Mouse (Mus musculus) liver, embryonic 16.5 days (tissue): ENCODE data around the gene Adamts7. TPM values are rescaled to one million over a fixed set of nuclear protein-coding genes. Genes with fewer than 3 reads are reported as not detected.

Experiments
- ATAC-seq: fragments of 200-750 bp; cut with Nextera tagmentation; 2 replicates; pipeline ENCODE4 v1.8.0; 2017; ENCODE audit warnings: low read depth, mild to moderate bottlenecking, moderate number of reproducible peaks, moderate library complexity
- H3K27ac ChIP-seq: fragments of 300-500 bp; sonication (generic); 2 replicates; pipeline ENCODE4 v1.5.1; 2014; ENCODE audit warnings: mild to moderate bottlenecking, low read length
- H3K27me3 ChIP-seq: fragments of 300-500 bp; sonication (generic); 2 replicates; pipeline ENCODE4 v1.6.1; 2014; ENCODE audit warnings: low read depth, low read length, mixed read lengths; ENCODE audit not compliant: control insufficient read depth, insufficient read depth
- H3K36me3 ChIP-seq: fragments of 300-500 bp; sonication (generic); 2 replicates; pipeline ENCODE4 v1.6.1; 2014; ENCODE audit warnings: mild to moderate bottlenecking; ENCODE audit not compliant: control insufficient read depth, insufficient read depth
- H3K4me1 ChIP-seq: fragments of 300-500 bp; sonication (generic); 2 replicates; pipeline ENCODE4 v1.6.1; 2014; ENCODE audit warnings: low read depth, low read length, mixed read lengths; ENCODE audit not compliant: control insufficient read depth
- H3K4me2 ChIP-seq: fragments of 300-500 bp; sonication (generic); 2 replicates; pipeline ENCODE4 v1.6.1; 2014; ENCODE audit warnings: low read depth, low read length, mixed read lengths
- H3K4me3 ChIP-seq: fragments of 300-500 bp; sonication (generic); 2 replicates; pipeline ENCODE4 v1.5.1; 2014; ENCODE audit warnings: low read depth, mild to moderate bottlenecking, low read length
- H3K9ac ChIP-seq: fragments of 300-500 bp; sonication (generic); 2 replicates; pipeline ENCODE4 v1.6.1; 2014; ENCODE audit warnings: low read depth, low read length
- H3K9me3 ChIP-seq: fragments of 300-500 bp; sonication (generic); replicated peaks from 2 replicates; pipeline ENCODE4 v1.6.1; 2016; ENCODE audit warnings: low read length; ENCODE audit not compliant: control insufficient read depth
- WGBS: fragments of 180-500 bp; shearing (Covaris S2); extraction: QIAGEN DNeasy Blood & Tissue Kit; methylation state at CpG from one replicate; pipeline ENCODE4 v1.1.7; 2014; ENCODE audit not compliant: insufficient replicate concordance; 5-methylcytosine and 5-hydroxymethylcytosine counted together
- polyA plus RNA-seq: library from polyadenylated mRNA; unstranded; fragments of >200 nt; fragmentation: Nextera tagmentation; extraction: Ambion mirVana; gene quantifications from 2 replicates; pipeline ENCODE4 v1.2.1, GENCODE M21; 2015

The Adamts7 gene
- polyA plus RNA-seq, 1 experiment from 2014 or later, result 0.90 TPM

DNA sequence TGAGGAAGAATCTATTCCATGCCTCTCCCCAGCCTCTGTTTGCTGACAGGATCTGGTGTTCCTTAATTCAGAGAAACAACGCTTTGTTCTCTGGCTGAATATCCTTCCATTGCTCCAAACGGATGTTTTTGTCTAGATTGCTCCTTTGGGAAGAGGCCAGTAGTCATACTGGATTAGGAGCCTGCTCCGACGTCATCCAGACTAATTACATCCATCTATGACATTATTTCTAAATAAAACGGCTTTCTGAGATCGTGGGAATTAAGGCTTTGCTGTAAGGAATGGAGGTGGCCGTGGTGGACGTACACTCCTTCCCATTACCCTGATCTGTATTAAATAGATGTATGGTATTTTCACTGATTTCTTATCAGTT, 38.0 kb upstream of the Adamts7 start:
- no peaks in the 10 kb centered on the region for H3K36me3 ChIP-seq
- 55% methylated on average over 8 of the region's 8 CpGs for WGBS

GRCm38 (mm10) chr9:90125416-90126099, 37.3 kb upstream of the Adamts7 start:
- H3K4me3 ChIP-seq, result peak overlapping the region; percentile 46
- H3K9ac ChIP-seq, result 0 out of 2 replicates have a peak overlapping the region, but pooled peaks have one; percentile 15
- H3K27ac ChIP-seq, result no peak overlapping the region; the same call in 1 of the 2 replicates
- ATAC-seq, result no peak
- no peaks in the 10 kb centered on the region for H3K4me1 ChIP-seq
- WGBS, result 24% methylated on average over 7 of the region's 7 CpGs
- H3K4me2 ChIP-seq, result peak overlapping the region; percentile 55
- no peaks in the 10 kb centered on the region for H3K36me3 ChIP-seq
- no peaks in the 10 kb centered on the region for H3K9me3 ChIP-seq
- no peaks in the 10 kb centered on the region for H3K27me3 ChIP-seq

More for the DNA sequence above, 38.0 kb upstream of the Adamts7 start:
- ATAC-seq, result no peak
- Histone ChIP-seq H3K27ac (no peak overlapping the region), H3K4me3 (no peak overlapping the region), H3K4me2 (no peak overlapping the region), H3K27me3 (no peaks in the 10 kb centered on the region), H3K4me1 (no peaks in the 10 kb centered on the region), H3K9me3 (no peaks in the 10 kb centered on the region), H3K9ac (no peak overlapping the region)

DNA sequence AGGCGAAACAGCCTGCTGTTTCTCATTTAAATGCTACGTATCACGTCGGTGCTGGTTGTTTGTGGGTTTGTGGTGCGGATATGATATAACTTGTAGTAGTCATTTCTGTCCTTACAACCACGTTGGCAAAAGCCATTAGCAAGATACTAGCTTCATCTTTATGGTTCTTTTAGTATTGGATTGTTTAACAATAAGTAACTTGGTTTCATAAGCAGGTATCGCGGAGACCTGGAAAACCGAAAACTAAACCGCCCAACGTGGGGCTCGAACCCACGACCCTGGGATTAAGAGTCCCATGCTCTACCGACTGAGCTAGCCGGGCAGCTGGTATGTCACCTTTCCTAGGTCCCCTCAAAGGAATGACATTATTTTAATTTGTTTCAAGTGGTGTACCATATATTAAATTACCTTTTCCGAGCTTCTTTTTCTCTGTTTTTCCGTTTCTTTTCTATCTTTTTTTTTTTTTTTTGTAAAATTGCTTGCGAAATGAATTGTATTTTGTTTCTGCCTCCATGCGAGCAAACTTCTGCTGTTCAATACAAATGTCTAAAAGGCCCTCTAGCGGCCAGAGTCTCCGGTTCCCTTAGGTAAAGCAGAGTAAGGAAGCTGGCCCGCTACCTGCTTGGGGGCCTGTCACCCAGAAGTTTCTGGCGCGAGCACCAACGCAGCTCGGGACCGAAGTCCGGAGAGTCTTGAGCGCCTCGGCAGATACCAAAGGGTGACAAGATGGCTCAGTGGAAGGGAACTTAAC, 36.4 kb upstream of the Adamts7 start:
- peak; percentile 92 for ATAC-seq
- H3K36me3 ChIP-seq, result no peaks in the 10 kb centered on the region
- 1% methylated on average over 30 of the region's 30 CpGs for WGBS
- peak overlapping the region; percentile 46 for H3K4me3 ChIP-seq
- no peaks in the 10 kb centered on the region for H3K9me3 ChIP-seq
- H3K27me3 ChIP-seq, result no peaks in the 10 kb centered on the region
- peak overlapping the region; percentile 55 for H3K4me2 ChIP-seq
- H3K4me1 ChIP-seq, result no peaks in the 10 kb centered on the region
- H3K27ac ChIP-seq, result peak overlapping the region; percentile 5; the same call in 1 of the 2 replicates
- peak overlapping the region; percentile 15; the same call in 1 of the 2 replicates for H3K9ac ChIP-seq

DNA sequence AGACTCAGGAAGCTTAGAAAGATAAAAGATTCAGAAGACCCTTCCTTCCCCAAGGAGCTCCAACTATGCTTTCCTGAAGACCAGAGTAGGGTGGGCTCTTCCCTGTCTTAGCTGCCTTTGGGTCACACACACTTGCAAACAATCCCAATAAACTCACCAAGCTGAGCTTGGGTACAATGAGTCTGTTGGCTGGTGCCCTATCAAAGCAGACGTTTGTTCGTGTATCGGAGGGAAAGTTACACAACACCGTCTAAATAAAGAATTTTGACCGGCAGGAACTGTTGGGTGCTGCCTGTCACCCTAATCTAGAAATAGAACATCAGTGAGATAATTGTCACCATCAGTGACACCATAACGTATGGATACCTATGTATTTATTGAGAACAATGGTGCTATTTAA, 35.7 kb upstream of the Adamts7 start:
- H3K9me3 ChIP-seq, result no peaks in the 10 kb centered on the region
- ATAC-seq, result no peak
- H3K4me1 ChIP-seq, result no peaks in the 10 kb centered on the region
- H3K27me3 ChIP-seq, result no peaks in the 10 kb centered on the region
- H3K36me3 ChIP-seq, result no peaks in the 10 kb centered on the region
- peak overlapping the region; percentile 46 for H3K4me3 ChIP-seq
- no peak overlapping the region for H3K27ac ChIP-seq
- peak overlapping the region; percentile 6; the same call in 1 of the 2 replicates for H3K9ac ChIP-seq
- 37% methylated on average over 6 of the region's 6 CpGs for WGBS
- peak overlapping the region; percentile 55; the same call in 1 of the 2 replicates for H3K4me2 ChIP-seq

DNA sequence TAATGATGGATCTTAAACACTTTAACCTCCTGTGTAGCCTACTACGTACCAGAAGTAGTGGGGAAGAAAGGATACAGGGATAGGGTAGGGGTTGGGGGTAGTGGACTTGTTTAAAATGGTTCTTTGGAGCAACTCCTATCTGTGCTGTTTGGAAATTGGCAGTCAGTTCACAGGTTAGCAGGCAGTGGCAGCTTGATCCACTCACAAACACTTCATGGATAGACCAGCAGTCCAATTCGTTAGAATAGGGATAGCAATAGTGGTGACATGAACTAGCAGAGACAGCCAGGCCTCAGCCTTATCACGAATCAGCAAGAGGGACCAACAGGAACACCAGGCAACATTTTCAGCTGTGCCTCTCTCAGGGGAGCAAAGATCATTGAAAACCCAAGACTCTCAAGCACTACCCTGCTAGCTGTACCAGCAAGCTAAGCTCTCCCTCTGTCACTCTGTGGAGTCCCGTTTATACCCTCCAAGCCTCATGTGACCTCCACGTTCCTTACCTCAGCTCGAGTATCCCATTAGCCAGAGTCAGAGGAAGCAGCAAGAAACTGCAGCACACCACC, 34.1 kb upstream of the Adamts7 start:
- WGBS, result 56% methylated on average over 6 of the region's 6 CpGs
- H3K36me3 ChIP-seq, result no peaks in the 10 kb centered on the region
- no peak overlapping the region for H3K27ac ChIP-seq
- H3K4me1 ChIP-seq, result no peaks in the 10 kb centered on the region
- no peaks in the 10 kb centered on the region for H3K9me3 ChIP-seq
- H3K4me2 ChIP-seq, result no peak overlapping the region
- no peak overlapping the region for H3K9ac ChIP-seq
- no peak overlapping the region for H3K4me3 ChIP-seq
- no peak for ATAC-seq
- H3K27me3 ChIP-seq, result no peaks in the 10 kb centered on the region

GRCm38 (mm10) chr9:90133562-90134355, 29.1 kb upstream of the Adamts7 start:
- Histone ChIP-seq H3K9ac (no peak overlapping the region), H3K27ac (no peak overlapping the region), H3K4me1 (no peaks in the 10 kb centered on the region), H3K36me3 (no peaks in the 10 kb centered on the region), H3K4me3 (no peak overlapping the region), H3K27me3 (no peaks in the 10 kb centered on the region), H3K4me2 (no peak overlapping the region), H3K9me3 (no peaks in the 10 kb centered on the region)
- no peak for ATAC-seq
- 64% methylated on average over 7 of the region's 7 CpGs for WGBS

GRCm38 (mm10) chr9:90135466-90135865, 27.4 kb upstream of the Adamts7 start:
- Histone ChIP-seq H3K4me2 (no peak overlapping the region), H3K4me3 (no peak overlapping the region), H3K9me3 (no peaks in the 10 kb centered on the region), H3K36me3 (no peaks in the 10 kb centered on the region), H3K9ac (no peak overlapping the region), H3K27me3 (no peaks in the 10 kb centered on the region), H3K27ac (no peak overlapping the region), H3K4me1 (no peaks in the 10 kb centered on the region)
- WGBS, result 66% methylated on average over 8 of the region's 8 CpGs
- ATAC-seq, result no peak

GRCm38 (mm10) chr9:90135963-90136677, 26.7 kb upstream of the Adamts7 start:
- Histone ChIP-seq H3K4me1 (no peaks in the 10 kb centered on the region), H3K9me3 (no peaks in the 10 kb centered on the region), H3K4me3 (no peak overlapping the region), H3K4me2 (no peak overlapping the region), H3K27ac (no peak overlapping the region), H3K27me3 (no peaks in the 10 kb centered on the region), H3K36me3 (no peaks in the 10 kb centered on the region), H3K9ac (no peak overlapping the region)
- ATAC-seq, result peak; percentile 35
- 63% methylated on average over 9 of the region's 9 CpGs for WGBS
